Mouse (Mus musculus) lung, adult 2 months (tissue): ENCODE measurements at regions not wholly inside any gene's neighbourhood (a gene's known extent, or its start where the extent isn't known, plus 50 kb on each side); places are given as distances from the start of the nearest gene placed in this dataset.

ENCODE experiments used
- CTCF ChIP-seq: fragments of 200-500 bp; IDR thresholded peaks from 2 replicates; pipeline ENCODE4 v1.5.1; 2011; ENCODE audit warnings: mild to moderate bottlenecking, low read length, control low read depth; ENCODE audit not compliant: insufficient read depth
- POLR2A ChIP-seq: fragments of 200-500 bp; IDR thresholded peaks from 2 replicates; pipeline ENCODE4 v1.6.1; 2011; ENCODE audit warnings: low read depth, mild to moderate bottlenecking, control low read depth, low read length, borderline replicate concordance; ENCODE audit errors: extremely low read depth

GRCm38 (mm10) chr12:114287041-114287440 is 743.3 kb downstream of the Adam6a start:
- no peak for TF ChIP-seq POLR2A
- no peak for TF ChIP-seq CTCF
